Mouse (Mus musculus): ENCODE data around the gene Slc2a12.

DNA sequence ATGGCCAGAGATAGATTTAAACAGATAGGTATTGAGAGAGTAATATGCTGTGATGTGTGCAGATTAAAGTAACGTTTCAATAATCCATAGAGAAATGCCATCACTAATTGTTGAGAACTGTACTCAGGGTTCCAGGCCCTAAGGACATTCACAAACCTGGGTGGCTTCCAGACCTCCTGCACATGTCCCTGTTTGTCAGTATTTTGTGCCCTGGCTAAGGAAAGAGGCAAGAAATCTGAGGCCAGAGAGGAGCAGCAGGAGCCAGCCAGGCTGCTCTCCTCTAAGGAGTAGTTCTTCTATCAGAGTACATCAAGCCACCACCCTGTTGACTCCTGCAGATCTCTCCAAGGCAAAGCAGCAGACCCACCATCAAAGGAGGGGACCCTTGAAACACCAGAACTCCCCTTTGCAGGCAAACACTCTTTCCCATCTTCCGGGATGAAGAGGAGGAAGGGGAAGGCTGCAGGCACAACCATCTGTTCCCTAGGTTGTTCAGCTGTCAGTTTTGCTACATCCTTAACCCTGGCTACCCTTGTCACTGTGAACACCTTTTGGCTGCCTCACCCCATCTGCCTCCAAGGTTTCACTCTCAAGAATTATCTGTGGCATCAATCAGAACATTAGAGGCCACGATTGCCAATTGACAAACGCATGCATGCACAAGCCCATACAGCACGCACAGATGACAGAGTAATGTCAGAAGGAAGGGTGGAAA, 15.6 kb downstream of the Slc2a12 start:
- TF ChIP-seq MYOD1 (IDR thresholded peaks at IDR 0.05; ENCODE audit: control insufficient read depth in 1 of 3, insufficient read length in 2 of 3, low read depth in 2 of 3) (no peak), POLR2A (IDR thresholded peaks at IDR 0.05; ENCODE audit: insufficient read length, low read depth) (no peak), E2F4 (IDR thresholded peaks at IDR 0.05; ENCODE audit: insufficient read depth) (no peak), CEBPB (IDR thresholded peaks at IDR 0.05; ENCODE audit: insufficient read depth, poor library complexity, severe bottlenecking) (no peak), TCF3 (IDR thresholded peaks at IDR 0.05; ENCODE audit: insufficient read length, low read depth) (no peak), POLR2AphosphoS2 (IDR thresholded peaks at IDR 0.05; ENCODE audit: insufficient read length, low read depth) (no peak), REST (IDR thresholded peaks at IDR 0.05; ENCODE audit: insufficient read depth, insufficient read length) (no peak)
